Mouse (Mus musculus) C2C12 (cell line): ENCODE data around the gene 4930522H14Rik. TPM values are rescaled to one million over a fixed set of nuclear protein-coding genes. Genes with fewer than 3 reads are reported as not detected.

Experiments
- H3K27me3 ChIP-seq: one replicate; pipeline ENCODE4 v1.6.1; 2011; ENCODE audit not compliant: control insufficient read depth, insufficient read depth, insufficient read length
- H3K36me3 ChIP-seq: one replicate; pipeline ENCODE4 v1.6.1; 2011; ENCODE audit not compliant: control insufficient read depth, insufficient read depth
- H3K4me3 ChIP-seq: one replicate; pipeline ENCODE4 v1.5.1; 2011; ENCODE audit warnings: mild to moderate bottlenecking, control low read depth; ENCODE audit not compliant: poor library complexity, insufficient read depth, severe bottlenecking
- H3K79me2 ChIP-seq: one replicate; pipeline ENCODE4 v1.6.1; 2011; ENCODE audit not compliant: control insufficient read depth, insufficient read depth
- H3K79me3 ChIP-seq: one replicate; pipeline ENCODE4 v1.6.1; 2011; ENCODE audit warnings: low read depth, control low read depth
- H3ac ChIP-seq: one replicate; pipeline ENCODE3; 2011; ENCODE audit warnings: low read depth; ENCODE audit not compliant: control insufficient read depth, insufficient read length
- CEBPB ChIP-seq: IDR thresholded peaks from one replicate; pipeline ENCODE4 v1.6.1; 2011; ENCODE audit warnings: low read depth, mild to moderate bottlenecking, control low read depth, moderate library complexity
- CTCF ChIP-seq: IDR thresholded peaks from one replicate; pipeline ENCODE4 v1.5.1; 2011; ENCODE audit not compliant: control insufficient read depth, insufficient read depth, insufficient read length
- FOSL1 ChIP-seq: IDR thresholded peaks from one replicate; pipeline ENCODE4 v1.8.0; 2011; ENCODE audit warnings: mild to moderate bottlenecking, low read length; ENCODE audit not compliant: poor library complexity, insufficient read depth, severe bottlenecking
- MAX ChIP-seq: IDR thresholded peaks from one replicate; pipeline ENCODE4 v1.6.1; 2011; ENCODE audit warnings: mild to moderate bottlenecking, control low read depth
- MYOD1 ChIP-seq: IDR thresholded peaks from one replicate; pipeline ENCODE4 v1.6.1; 2011; ENCODE audit warnings: low read depth; ENCODE audit not compliant: control insufficient read depth, insufficient read length
- MYOG ChIP-seq: IDR thresholded peaks from one replicate; pipeline ENCODE4 v1.6.1; 2011; ENCODE audit not compliant: control insufficient read depth, insufficient read length; ENCODE audit errors: extremely low read depth
- USF1 ChIP-seq: IDR thresholded peaks from one replicate; pipeline ENCODE4 v1.6.1; 2011; ENCODE audit warnings: low read depth, mild to moderate bottlenecking, control low read depth, moderate library complexity
- polyA plus RNA-seq: library from polyadenylated mRNA; unstranded; fragments of >200 nt; fragmentation: generic; extraction: Trizol; gene quantifications from one replicate; pipeline ENCODE4 v1.2.1, GENCODE M21; 2012; ENCODE audit warnings: missing spikeins

Gene 4930522H14Rik
- polyA plus RNA-seq, 1 experiment = not detected

GRCm38 (mm10) chr4:109569421-109569820 is 38.3 kb upstream of the 4930522H14Rik start:
- Histone ChIP-seq H3K4me3 (no peak overlapping the region), H3K79me2 (no peaks in the 10 kb centered on the region), H3K79me3 (no peaks in the 10 kb centered on the region), H3K27me3 (peaks cover 8% of the 10 kb centered on the region), H3K36me3 (no peaks in the 10 kb centered on the region), H3ac (no peak overlapping the region)
- no peak for TF ChIP-seq MAX
- no peak for TF ChIP-seq MYOG
- no peak for TF ChIP-seq USF1
- TF ChIP-seq FOSL1 = no peak
- no peak for TF ChIP-seq MYOD1
- no peak for TF ChIP-seq CEBPB
- no peak for TF ChIP-seq CTCF

GRCm38 (mm10) chr4:109568959-109569358 is 37.9 kb upstream of the 4930522H14Rik start:
- Histone ChIP-seq H3K79me2 (no peaks in the 10 kb centered on the region), H3K4me3 (no peak overlapping the region), H3K36me3 (no peaks in the 10 kb centered on the region), H3K79me3 (no peaks in the 10 kb centered on the region), H3ac (no peak overlapping the region), H3K27me3 (peaks cover 4% of the 10 kb centered on the region)
- no peak for TF ChIP-seq MYOD1
- TF ChIP-seq USF1 = no peak
- TF ChIP-seq CEBPB = no peak
- no peak for TF ChIP-seq FOSL1
- no peak for TF ChIP-seq MYOG
- no peak for TF ChIP-seq CTCF
- no peak for TF ChIP-seq MAX

- Histone ChIP-seq H3K36me3 (no peaks in the 10 kb centered on the region), H3K79me2 (no peaks in the 10 kb centered on the region), H3K27me3 (no peaks in the 10 kb centered on the region), H3K4me3 (no peak overlapping the region), H3ac (no peak overlapping the region), H3K79me3 (no peaks in the 10 kb centered on the region)
- no peak for TF ChIP-seq MAX
- no peak for TF ChIP-seq MYOD1
- no peak for TF ChIP-seq CTCF
- TF ChIP-seq USF1 = no peak
- no peak for TF ChIP-seq FOSL1
- TF ChIP-seq MYOG = no peak
- TF ChIP-seq CEBPB = no peak
Observed at GRCm38 (mm10) chr4:109564711-109565110, 33.6 kb upstream of the 4930522H14Rik start.

GRCm38 (mm10) chr4:109550338-109551150 is 19.4 kb upstream of the 4930522H14Rik start:
- no peak overlapping the region for H3ac ChIP-seq
- peaks cover 7% of the 10 kb centered on the region for H3K27me3 ChIP-seq
- TF ChIP-seq FOSL1 = no peak
- TF ChIP-seq MYOG = no peak
- TF ChIP-seq MAX = no peak
- TF ChIP-seq MYOD1 = no peak
- TF ChIP-seq CEBPB = no peak
- no peak for TF ChIP-seq CTCF
- TF ChIP-seq USF1 = no peak
- H3K4me3 ChIP-seq = no peak overlapping the region
- H3K36me3 ChIP-seq = no peaks in the 10 kb centered on the region
- H3K79me3 ChIP-seq = no peaks in the 10 kb centered on the region
- no peaks in the 10 kb centered on the region for H3K79me2 ChIP-seq

DNA sequence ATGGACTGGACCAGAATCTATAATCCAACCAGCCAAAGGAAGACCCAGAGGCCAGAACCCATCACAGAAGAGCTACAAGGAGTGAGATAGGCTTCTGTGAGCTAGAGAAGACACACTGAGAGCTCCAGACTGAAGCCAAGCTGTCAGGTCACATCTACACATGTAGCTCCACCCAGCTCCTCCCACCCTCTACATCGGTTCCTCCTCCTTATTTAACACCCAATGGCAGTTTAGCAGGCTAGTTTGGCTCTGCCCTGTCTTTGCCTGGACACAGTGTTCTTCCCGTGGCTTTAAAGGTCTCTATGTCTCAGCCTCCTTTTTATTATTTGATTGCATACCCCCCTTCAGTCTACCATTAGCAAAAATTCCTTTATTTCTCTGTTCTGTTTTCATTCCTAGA is 16.2 kb upstream of the 4930522H14Rik start:
- TF ChIP-seq MYOD1 = no peak
- no peaks in the 10 kb centered on the region for H3K36me3 ChIP-seq
- no peaks in the 10 kb centered on the region for H3K79me2 ChIP-seq
- no peak overlapping the region for H3ac ChIP-seq
- peaks cover 13% of the 10 kb centered on the region for H3K27me3 ChIP-seq
- H3K4me3 ChIP-seq = no peak overlapping the region
- H3K79me3 ChIP-seq = no peaks in the 10 kb centered on the region

DNA sequence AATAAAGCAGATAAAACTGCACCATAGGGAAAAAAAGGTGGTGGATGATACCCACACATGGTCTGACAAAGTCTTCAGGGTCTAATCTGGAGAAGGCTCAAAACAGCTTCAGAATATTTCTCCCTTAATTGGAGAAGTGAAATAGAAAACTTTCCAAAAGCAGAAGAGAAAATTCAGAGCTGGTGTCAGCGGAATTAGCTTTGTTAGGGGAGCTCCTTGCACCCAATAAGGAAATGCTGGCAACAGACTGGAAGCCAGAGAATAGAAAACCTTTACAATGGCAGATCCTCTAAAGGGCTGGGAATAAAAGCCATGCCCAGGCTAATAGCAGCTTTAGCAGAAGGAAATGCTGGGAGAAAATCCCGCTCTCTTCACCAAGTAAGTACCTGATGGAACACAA is 15.4 kb upstream of the 4930522H14Rik start:
- Histone ChIP-seq H3K36me3 (no peaks in the 10 kb centered on the region), H3K27me3 (peaks cover 13% of the 10 kb centered on the region), H3ac (no peak overlapping the region), H3K79me2 (no peaks in the 10 kb centered on the region), H3K4me3 (no peak overlapping the region), H3K79me3 (no peaks in the 10 kb centered on the region)
- TF ChIP-seq CEBPB = no peak
- TF ChIP-seq MAX = no peak
- no peak for TF ChIP-seq MYOG
- TF ChIP-seq USF1 = no peak
- TF ChIP-seq MYOD1 = no peak
- TF ChIP-seq CTCF = no peak
- TF ChIP-seq FOSL1 = no peak
